Mouse (Mus musculus): ENCODE data around the gene Ppm1n. TPM values are rescaled to one million over a fixed set of nuclear protein-coding genes. Genes with fewer than 3 reads are reported as not detected.

Gene Ppm1n
- polyA plus RNA-seq, 1 experiment from 2014 or later, result not detected

DNA sequence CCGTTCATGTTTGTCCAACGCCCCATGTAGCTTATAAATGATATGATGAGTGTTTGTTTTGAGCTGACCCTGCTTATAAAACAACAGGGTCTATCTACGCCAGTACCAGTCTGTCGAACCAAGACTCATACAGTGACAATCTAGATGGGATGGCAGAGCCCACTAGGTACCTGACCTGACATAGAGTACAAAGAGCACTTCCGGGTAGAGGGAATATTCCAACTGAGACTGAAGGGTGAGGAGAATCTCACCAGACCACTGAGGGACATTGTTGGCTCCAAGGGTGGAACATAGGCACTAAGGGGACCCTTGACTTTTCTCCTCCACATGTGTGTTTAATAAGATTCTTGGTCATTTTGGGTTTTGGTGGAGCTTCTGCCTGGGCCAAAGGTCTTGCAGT, 50.5 kb downstream of the Ppm1n start:
- WGBS, result 26% methylated on average over 5 of the region's 5 CpGs
- Histone ChIP-seq H3K27me3 (ENCODE audit: insufficient read depth, low read length) (no peaks in the 10 kb centered on the region), H3K4me2 (replicated peaks; ENCODE audit: low read depth, low read length) (peak overlapping the region; percentile 86), H3K4me1 (ENCODE audit: insufficient read depth, low read length) (peaks cover 20% of the 10 kb centered on the region), H3K36me3 (ENCODE audit: insufficient read depth, low read length) (no peaks in the 10 kb centered on the region), H3K9me3 (ENCODE audit: low read length) (no peaks in the 10 kb centered on the region), H3K4me3 (ENCODE audit: low read length) (peak overlapping the region; percentile 68), H3K27ac (ENCODE audit: low read length) (peak overlapping the region; percentile 74), H3K9ac (replicated peaks; ENCODE audit: low read length) (peak overlapping the region; percentile 71)
- ATAC-seq (ENCODE audit: low FRiP score, low TSS enrichment), result no peak

DNA sequence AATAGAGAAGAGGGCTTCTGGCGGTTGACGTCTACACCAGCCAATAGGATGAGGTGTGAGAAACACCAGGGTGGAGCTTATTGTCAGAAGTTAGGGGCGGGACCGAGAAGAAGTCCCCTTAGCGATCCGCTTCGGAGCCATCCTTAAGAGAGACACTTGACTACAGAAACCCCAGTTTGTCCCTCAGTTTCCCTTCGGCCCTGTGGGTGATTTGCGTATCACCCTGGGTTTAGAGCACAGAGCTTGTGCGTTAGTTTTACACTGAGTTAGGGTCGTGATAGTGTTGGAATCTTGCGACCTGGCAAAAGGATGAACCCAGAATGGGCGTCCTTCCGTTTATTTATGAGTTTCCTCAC, 51.1 kb downstream of the Ppm1n start:
- 0% methylated on average over 14 of the region's 14 CpGs for WGBS
- H3K4me3 ChIP-seq (ENCODE audit: low read length), result peak overlapping the region; percentile 68
- peaks cover 20% of the 10 kb centered on the region for H3K4me1 ChIP-seq (ENCODE audit: insufficient read depth, low read length)
- no peaks in the 10 kb centered on the region for H3K27me3 ChIP-seq (ENCODE audit: insufficient read depth, low read length)
- H3K4me2 ChIP-seq (replicated peaks; ENCODE audit: low read depth, low read length), result peak overlapping the region; percentile 86
- H3K27ac ChIP-seq (ENCODE audit: low read length), result peak overlapping the region; percentile 74
- H3K9ac ChIP-seq (replicated peaks; ENCODE audit: low read length), result peak overlapping the region; percentile 71
- H3K36me3 ChIP-seq (ENCODE audit: insufficient read depth, low read length), result no peaks in the 10 kb centered on the region
- no peak for ATAC-seq (ENCODE audit: low FRiP score, low TSS enrichment)
- no peaks in the 10 kb centered on the region for H3K9me3 ChIP-seq (ENCODE audit: low read length)

DNA sequence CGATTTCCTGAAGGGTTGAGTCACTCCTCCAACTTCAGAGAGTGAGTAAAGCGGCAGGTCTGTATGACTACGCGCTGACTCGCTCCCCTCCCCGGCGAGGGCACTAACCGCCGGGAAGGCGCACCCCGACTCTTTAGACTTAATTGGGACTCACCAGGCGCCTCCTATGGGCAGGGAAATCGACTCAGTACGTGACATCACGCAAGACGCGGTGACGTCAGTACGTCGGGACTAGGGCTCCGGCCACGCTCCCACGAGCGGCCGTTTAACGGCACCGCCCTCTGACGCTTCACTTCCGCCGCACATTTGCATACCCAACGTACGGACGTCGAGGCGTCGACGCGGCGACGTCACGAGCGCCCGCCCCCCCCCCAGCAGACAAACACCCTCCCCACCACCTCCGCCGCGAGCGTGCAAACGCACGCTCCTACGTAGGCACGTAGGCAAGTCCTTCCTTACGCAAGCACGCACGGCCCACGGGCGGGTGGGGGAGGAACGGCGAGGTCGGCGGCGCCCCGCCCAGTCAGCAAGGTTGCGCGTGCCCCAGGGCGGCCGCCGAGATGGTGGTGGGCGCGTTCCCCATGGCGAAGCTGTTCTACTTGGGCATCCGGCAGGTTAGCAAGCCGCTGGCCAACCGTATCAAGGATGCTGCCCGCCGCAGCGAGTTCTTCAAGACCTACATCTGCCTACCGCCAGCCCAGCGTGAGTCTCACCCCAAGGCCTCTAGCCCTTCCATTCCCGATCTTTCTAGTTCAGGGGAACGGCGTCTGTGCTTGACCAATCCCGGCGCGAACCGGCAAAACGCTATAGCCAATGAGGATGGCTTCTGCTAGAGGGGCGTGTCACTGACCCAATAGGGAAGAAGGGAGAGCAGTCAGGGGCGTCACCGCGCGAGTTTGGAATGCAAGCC, 51.7 kb downstream of the Ppm1n start, which contains the start of gene Opa3:
Opa3 (plus strand) TSS at position 452 of the 910 bp plus-strand sequence.
- H3K4me3 ChIP-seq (ENCODE audit: low read length), result peak within 1 kb of the TSS; percentile 68
- H3K36me3 ChIP-seq (ENCODE audit: insufficient read depth, low read length), result no peaks in the 10 kb centered on the region
- peaks cover 20% of the 10 kb centered on the region for H3K4me1 ChIP-seq (ENCODE audit: insufficient read depth, low read length)
- peak within 1 kb of the TSS; percentile 86 for H3K4me2 ChIP-seq (replicated peaks; ENCODE audit: low read depth, low read length)
- H3K9me3 ChIP-seq (ENCODE audit: low read length), result no peaks in the 10 kb centered on the region
- H3K27me3 ChIP-seq (ENCODE audit: insufficient read depth, low read length), result no peaks in the 10 kb centered on the region
- peak within 1 kb of the TSS; percentile 85 for H3K9ac ChIP-seq (replicated peaks; ENCODE audit: low read length)
- under 1% methylated on average over 90 of the region's 91 CpGs for WGBS
- H3K27ac ChIP-seq (ENCODE audit: low read length), result peak within 1 kb of the TSS; percentile 100
- ATAC-seq (ENCODE audit: low FRiP score, low TSS enrichment), result peak; percentile 95

DNA sequence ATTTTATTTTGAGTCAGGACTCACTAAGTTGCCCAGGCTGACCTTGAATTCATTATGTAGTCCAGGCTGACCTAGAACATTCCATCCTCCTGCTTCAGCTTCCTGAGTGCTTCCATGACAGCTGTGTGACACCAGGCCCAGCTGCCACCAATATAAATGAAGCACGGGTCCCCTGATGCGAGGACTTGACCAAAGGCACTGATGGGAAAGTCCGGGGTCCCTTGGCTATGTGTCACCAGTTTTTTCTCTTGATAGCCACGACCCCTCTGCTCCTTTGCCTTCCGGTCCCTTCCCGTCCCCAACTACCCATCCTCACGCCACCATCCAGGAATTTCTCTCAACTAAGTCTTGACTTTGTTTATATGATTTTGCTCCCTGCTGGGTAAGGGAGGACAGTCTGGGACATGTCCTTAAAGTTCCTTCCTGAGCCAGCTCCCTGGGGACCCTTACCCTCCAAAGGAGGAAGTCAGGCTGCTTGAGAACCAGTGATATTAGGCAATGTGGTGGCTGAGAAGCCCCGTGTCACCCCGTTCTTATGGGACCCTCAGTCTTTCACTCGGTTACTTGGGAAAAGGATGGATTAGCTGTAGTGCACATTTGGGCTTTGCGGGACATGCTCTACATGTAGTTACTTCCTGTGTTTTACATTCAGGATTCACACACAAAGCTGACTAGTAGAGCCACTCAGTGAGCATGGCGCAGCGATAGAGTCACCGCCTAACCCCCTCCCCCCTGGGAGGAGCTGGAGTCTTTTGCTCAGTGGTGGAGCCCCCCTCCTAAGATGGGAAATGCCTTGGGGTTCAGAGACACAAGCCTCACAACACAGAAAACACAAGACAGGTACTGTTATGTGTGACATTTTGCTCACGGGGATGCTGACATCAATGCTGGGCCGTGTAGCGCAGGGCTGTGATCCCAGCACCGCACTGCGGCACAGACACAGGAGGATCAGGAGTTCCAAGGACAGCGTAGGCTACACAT, 52.8 kb downstream of the Ppm1n start:
- Histone ChIP-seq H3K27ac (ENCODE audit: low read length) (peak overlapping the region; percentile 94), H3K9ac (replicated peaks; ENCODE audit: low read length) (peak overlapping the region; percentile 71), H3K4me3 (ENCODE audit: low read length) (peak overlapping the region; percentile 68), H3K27me3 (ENCODE audit: insufficient read depth, low read length) (no peaks in the 10 kb centered on the region), H3K4me2 (replicated peaks; ENCODE audit: low read depth, low read length) (peak overlapping the region; percentile 73), H3K9me3 (ENCODE audit: low read length) (no peaks in the 10 kb centered on the region), H3K4me1 (ENCODE audit: insufficient read depth, low read length) (peaks cover 20% of the 10 kb centered on the region), H3K36me3 (ENCODE audit: insufficient read depth, low read length) (no peaks in the 10 kb centered on the region)
- WGBS, result 17% methylated on average over 20 of the region's 20 CpGs
- peak; percentile 20 for ATAC-seq (ENCODE audit: low FRiP score, low TSS enrichment)

Other genes starting within 250 kb of the Ppm1n start
- not detected in 2 replicates for gene Rsph6a, start 225.4 kb downstream of the Ppm1n start, polyA plus RNA-seq (2015; fragmentation: Nextera tagmentation; extraction: Ambion mirVana)
- 15.5 and 16.8 TPM in 2 replicates for gene Dmwd, start 203.8 kb downstream of the Ppm1n start, polyA plus RNA-seq (2015; fragmentation: Nextera tagmentation; extraction: Ambion mirVana)
- 17.2 and 27.5 TPM in 2 replicates for gene Dmpk, start 196.2 kb downstream of the Ppm1n start, polyA plus RNA-seq (2015; fragmentation: Nextera tagmentation; extraction: Ambion mirVana)
- 9.5 and 10.5 TPM in 2 replicates for gene Six5, start 185.5 kb downstream of the Ppm1n start, polyA plus RNA-seq (2015; fragmentation: Nextera tagmentation; extraction: Ambion mirVana)
- gene Gm4969, start 161.7 kb downstream of the Ppm1n start, polyA plus RNA-seq (2015; fragmentation: Nextera tagmentation; extraction: Ambion mirVana), result 3.2 and 4.3 TPM in 2 replicates
- gene Fbxo46, start 160.2 kb downstream of the Ppm1n start, polyA plus RNA-seq (2015; fragmentation: Nextera tagmentation; extraction: Ambion mirVana), result 18.4 and 20.3 TPM in 2 replicates
- gene Qpctl, start 130.8 kb downstream of the Ppm1n start, polyA plus RNA-seq (2015; fragmentation: Nextera tagmentation; extraction: Ambion mirVana), result 15.1 and 16.1 TPM in 2 replicates
- gene Snrpd2, start 130.3 kb downstream of the Ppm1n start, polyA plus RNA-seq (2015; fragmentation: Nextera tagmentation; extraction: Ambion mirVana), result 137 and 141 TPM in 2 replicates
- gene Gipr, start 113.9 kb downstream of the Ppm1n start, polyA plus RNA-seq (2015; fragmentation: Nextera tagmentation; extraction: Ambion mirVana), result 0.37 and 0.60 TPM in 2 replicates
- gene Eml2, start 103.6 kb downstream of the Ppm1n start, polyA plus RNA-seq (2015; fragmentation: Nextera tagmentation; extraction: Ambion mirVana), result 12.0 and 14.5 TPM in 2 replicates
- 4.0 and 4.3 TPM in 2 replicates for gene Gpr4, start 67.5 kb downstream of the Ppm1n start, polyA plus RNA-seq (2015; fragmentation: Nextera tagmentation; extraction: Ambion mirVana)
- 42.9 and 44.6 TPM in 2 replicates for gene Opa3, start 51.7 kb downstream of the Ppm1n start, polyA plus RNA-seq (2015; fragmentation: Nextera tagmentation; extraction: Ambion mirVana)
- 81.0 and 86.9 TPM in 2 replicates for gene Vasp, start 8.2 kb downstream of the Ppm1n start, polyA plus RNA-seq (2015; fragmentation: Nextera tagmentation; extraction: Ambion mirVana)
- gene Rtn2, start 2.6 kb upstream of the Ppm1n start, polyA plus RNA-seq (2015; fragmentation: Nextera tagmentation; extraction: Ambion mirVana), result 8.0 and 9.4 TPM in 2 replicates
- gene Fosb, start 30.0 kb upstream of the Ppm1n start, polyA plus RNA-seq (2015; fragmentation: Nextera tagmentation; extraction: Ambion mirVana), result 0.17 and 0.22 TPM in 2 replicates
- gene Ercc1, start 64.7 kb upstream of the Ppm1n start, polyA plus RNA-seq (2015; fragmentation: Nextera tagmentation; extraction: Ambion mirVana), result 81.8 and 86.1 TPM in 2 replicates
- 25.0 and 27.7 TPM in 2 replicates for gene Cd3eap, start 79.4 kb upstream of the Ppm1n start, polyA plus RNA-seq (2015; fragmentation: Nextera tagmentation; extraction: Ambion mirVana)
- 3.3 and 4.0 TPM in 2 replicates for gene Ppp1r13l, start 79.7 kb upstream of the Ppm1n start, polyA plus RNA-seq (2015; fragmentation: Nextera tagmentation; extraction: Ambion mirVana)
- 16.7 and 19.0 TPM in 2 replicates for gene Ercc2, start 101.9 kb upstream of the Ppm1n start, polyA plus RNA-seq (2015; fragmentation: Nextera tagmentation; extraction: Ambion mirVana)
- 7.0 and 8.5 TPM in 2 replicates for gene Klc3, start 124.0 kb upstream of the Ppm1n start, polyA plus RNA-seq (2015; fragmentation: Nextera tagmentation; extraction: Ambion mirVana)
- 18.6 and 28.2 TPM in 2 replicates for gene Ckm, start 124.7 kb upstream of the Ppm1n start, polyA plus RNA-seq (2015; fragmentation: Nextera tagmentation; extraction: Ambion mirVana)
- 6.8 and 6.9 TPM in 2 replicates for gene Mark4, start 178.8 kb upstream of the Ppm1n start, polyA plus RNA-seq (2015; fragmentation: Nextera tagmentation; extraction: Ambion mirVana)
- gene Exoc3l2, start 183.3 kb upstream of the Ppm1n start, polyA plus RNA-seq (2015; fragmentation: Nextera tagmentation; extraction: Ambion mirVana), result 2.9 and 3.8 TPM in 2 replicates
- 1.8 and 2.2 TPM in 2 replicates for gene Bloc1s3, start 228.3 kb upstream of the Ppm1n start, polyA plus RNA-seq (2015; fragmentation: Nextera tagmentation; extraction: Ambion mirVana)
- 89.7 and 94.2 TPM in 2 replicates for gene Trappc6a, start 228.3 kb upstream of the Ppm1n start, polyA plus RNA-seq (2015; fragmentation: Nextera tagmentation; extraction: Ambion mirVana)
- 0.11 and 0.14 TPM in 2 replicates for gene Nkpd1, start 237.8 kb upstream of the Ppm1n start, polyA plus RNA-seq (2015; fragmentation: Nextera tagmentation; extraction: Ambion mirVana)